Mouse (Mus musculus): Measurements from ENCODE around the gene Mettl17.
"Not testable (repeated sequence)": the region's sequence is repeated elsewhere in the genome, so short reads cannot be mapped to it uniquely, and the experiment has no call there.

The Mettl17 gene

GRCm38 (mm10) chr14:51896539-51897170 is 12.0 kb downstream of the Mettl17 start:
- DNase-seq (ENCODE audit: low spot score in 2 of 2) = no peak

GRCm38 (mm10) chr14:51899351-51899750 is 14.7 kb downstream of the Mettl17 start:
- DNase-seq (ENCODE audit: low spot score in 2 of 2) = no peak

GRCm38 (mm10) chr14:51902806-51903710 is 18.4 kb downstream of the Mettl17 start:
- peak; percentile 66 to 82 for DNase-seq (ENCODE audit: low spot score in 2 of 2)

- no peak for DNase-seq (ENCODE audit: low spot score in 2 of 2)
Measured at GRCm38 (mm10) chr14:51903782-51904181, 19.1 kb downstream of the Mettl17 start.

- DNase-seq (ENCODE audit: low spot score in 2 of 2) = no peak
Measured at GRCm38 (mm10) chr14:51904706-51905105, 20.1 kb downstream of the Mettl17 start.

GRCm38 (mm10) chr14:51906102-51906501 is 21.5 kb downstream of the Mettl17 start:
- DNase-seq (ENCODE audit: low spot score in 2 of 2) = no peak

GRCm38 (mm10) chr14:51911301-51911700 is 26.7 kb downstream of the Mettl17 start:
- DNase-seq (ENCODE audit: low spot score in 2 of 2) = no peak

GRCm38 (mm10) chr14:51912391-51913061 is 27.9 kb downstream of the Mettl17 start:
- no peak for DNase-seq (ENCODE audit: low spot score in 2 of 2)

GRCm38 (mm10) chr14:51913062-51913959 is 28.7 kb downstream of the Mettl17 start:
- DNase-seq (ENCODE audit: low spot score in 2 of 2) = peak; percentile 76 to 81

GRCm38 (mm10) chr14:51913960-51914762 is 29.5 kb downstream of the Mettl17 start, which contains the start of gene Ndrg2:
Gene Ndrg2, minus strand, starts transcription at chr14:51914158.
- DNase-seq (ENCODE audit: low spot score in 2 of 2) = peak; percentile 71 to 81

GRCm38 (mm10) chr14:51915030-51915429 is 30.4 kb downstream of the Mettl17 start:
- no peak for DNase-seq (ENCODE audit: low spot score in 2 of 2)

- no peak for DNase-seq (ENCODE audit: low spot score in 2 of 2)
Measured at GRCm38 (mm10) chr14:51916539-51916938, 31.9 kb downstream of the Mettl17 start.

GRCm38 (mm10) chr14:51918125-51918524 is 33.5 kb downstream of the Mettl17 start, which contains the start of gene Tppp2:
Gene Tppp2, plus strand, starts transcription at chr14:51918425.
- DNase-seq (ENCODE audit: low spot score in 2 of 2) = no peak

GRCm38 (mm10) chr14:51918966-51919365 is 34.3 kb downstream of the Mettl17 start:
- DNase-seq (ENCODE audit: low spot score in 2 of 2) = no peak

GRCm38 (mm10) chr14:51921759-51922570 is 37.3 kb downstream of the Mettl17 start:
- peak in 1 of 2 experiments; percentile 71 for DNase-seq (ENCODE audit: low spot score in 2 of 2)

GRCm38 (mm10) chr14:51922571-51922865 is 37.9 kb downstream of the Mettl17 start, which contains the start of gene Rnase13:
Gene Rnase13, minus strand, starts transcription at chr14:51922773.
- DNase-seq (ENCODE audit: low spot score in 2 of 2) = no peak

- DNase-seq (ENCODE audit: low spot score in 2 of 2) = no peak
Measured at GRCm38 (mm10) chr14:51922910-51923309, 38.3 kb downstream of the Mettl17 start.

GRCm38 (mm10) chr14:51923492-51923891 is 38.9 kb downstream of the Mettl17 start:
- no peak for DNase-seq (ENCODE audit: low spot score in 2 of 2)

GRCm38 (mm10) chr14:51926930-51927329 is 42.3 kb downstream of the Mettl17 start:
- DNase-seq (ENCODE audit: low spot score in 2 of 2) = not testable (repeated sequence)
